Mouse (Mus musculus) bone marrow macrophage, adult 2 months (primary cell): ENCODE results near the gene B3gntl1.

Experiments used
- CTCF ChIP-seq: IDR thresholded peaks from 2 replicates; pipeline ENCODE4 v1.5.1; 2012; ENCODE audit warnings: low read depth, mild to moderate bottlenecking, low read length, moderate library complexity
- POLR2A ChIP-seq: IDR thresholded peaks from 2 replicates; pipeline ENCODE4 v1.6.1; 2012; ENCODE audit warnings: mild to moderate bottlenecking, low read depth, low read length, borderline replicate concordance

DNA sequence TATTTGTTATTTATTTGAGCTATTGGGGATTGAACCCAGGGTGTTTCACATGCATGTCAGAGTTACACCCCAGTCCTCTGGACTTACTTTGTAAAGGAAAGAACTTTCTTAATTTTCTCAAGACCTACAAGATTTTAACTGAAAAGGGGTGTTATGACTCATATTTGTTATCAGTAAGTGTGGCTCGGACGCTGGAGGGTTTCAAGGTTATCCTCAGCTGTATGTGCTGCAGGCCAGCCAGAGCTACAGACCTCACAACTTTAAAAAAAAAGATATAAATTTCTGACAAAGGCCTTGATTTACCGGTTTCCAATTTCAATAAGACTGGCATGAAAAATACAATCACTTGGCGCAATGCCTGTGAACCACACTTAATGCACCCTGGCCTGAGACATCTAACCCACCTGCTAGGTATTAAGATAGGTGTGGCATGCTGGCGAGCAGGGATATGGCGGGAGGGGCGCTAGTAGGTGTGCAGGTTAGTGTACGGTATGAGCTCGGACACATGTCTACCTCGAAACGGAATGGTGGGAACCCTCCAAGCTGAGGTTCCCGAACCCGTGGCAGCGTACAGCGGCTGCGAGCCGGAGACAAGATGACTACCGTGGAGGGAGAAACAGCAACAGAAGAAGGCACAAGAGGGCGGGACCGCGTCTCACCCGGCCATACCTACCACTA is 502 bp downstream of the B3gntl1 start:
- TF ChIP-seq POLR2A (0 out of 2 replicates have a peak, but pooled peaks have one; percentile 6), CTCF (no peak)
